Mouse (Mus musculus): ENCODE measurements at regions not wholly inside any gene's neighbourhood (a gene's known extent, or its start where the extent isn't known, plus 50 kb on each side); places are given as distances from the start of the nearest gene placed in this dataset.
"Not testable (repeated sequence)": the region's sequence is repeated elsewhere in the genome, so short reads cannot be mapped to it uniquely, and the experiment has no call there.

GRCm38 (mm10) chr11:31615107-31615811, 56.4 kb downstream of the Bod1 start:
- peak; percentile 43 to 54 for DNase-seq (ENCODE audit: low spot score in 2 of 2)

GRCm38 (mm10) chr11:31614394-31614713, 57.3 kb downstream of the Bod1 start:
- no peak for DNase-seq (ENCODE audit: low spot score in 2 of 2)

GRCm38 (mm10) chr11:31613688-31614393, 57.8 kb downstream of the Bod1 start:
- DNase-seq (ENCODE audit: low spot score in 2 of 2), result no peak

GRCm38 (mm10) chr11:31608458-31608857, 63.2 kb downstream of the Bod1 start:
- no peak for DNase-seq (ENCODE audit: low spot score in 2 of 2)

- DNase-seq (ENCODE audit: low spot score in 2 of 2), result no peak
These were observed 70.2 kb downstream of the Bod1 start for GRCm38 (mm10) chr11:31601499-31601898.

GRCm38 (mm10) chr11:31593604-31594003, 78.1 kb downstream of the Bod1 start:
- DNase-seq (ENCODE audit: low spot score in 2 of 2), result no peak

GRCm38 (mm10) chr11:31592061-31592460, 79.6 kb downstream of the Bod1 start:
- no peak for DNase-seq (ENCODE audit: low spot score in 2 of 2)

GRCm38 (mm10) chr11:31591037-31591554, 80.6 kb downstream of the Bod1 start:
- DNase-seq (ENCODE audit: low spot score in 2 of 2), result no peak

GRCm38 (mm10) chr11:31574941-31575340, 96.7 kb downstream of the Bod1 start:
- DNase-seq (ENCODE audit: low spot score in 2 of 2), result no peak

GRCm38 (mm10) chr11:31564742-31565510, 106.8 kb downstream of the Bod1 start:
- no peak for DNase-seq (ENCODE audit: low spot score in 2 of 2)

GRCm38 (mm10) chr11:31563826-31564741, 107.6 kb downstream of the Bod1 start:
- no peak for DNase-seq (ENCODE audit: low spot score in 2 of 2)

GRCm38 (mm10) chr11:31562954-31563353, 108.7 kb downstream of the Bod1 start:
- DNase-seq (ENCODE audit: low spot score in 2 of 2), result no peak

GRCm38 (mm10) chr11:31560775-31561174, 110.9 kb downstream of the Bod1 start:
- no peak for DNase-seq (ENCODE audit: low spot score in 2 of 2)

GRCm38 (mm10) chr11:31555042-31555441, 116.6 kb downstream of the Bod1 start:
- no peak for DNase-seq (ENCODE audit: low spot score in 2 of 2)

GRCm38 (mm10) chr11:31551614-31552271, 119.9 kb downstream of the Bod1 start:
- no peak for DNase-seq (ENCODE audit: low spot score in 2 of 2)

GRCm38 (mm10) chr11:31550747-31551613, 120.7 kb downstream of the Bod1 start:
- DNase-seq (ENCODE audit: low spot score in 2 of 2), result no peak

GRCm38 (mm10) chr11:31545514-31545913, 126.2 kb downstream of the Bod1 start:
- DNase-seq (ENCODE audit: low spot score in 2 of 2), result not testable (repeated sequence)

- DNase-seq (ENCODE audit: low spot score in 2 of 2), result no peak
These were observed 129.0 kb downstream of the Bod1 start for GRCm38 (mm10) chr11:31542635-31543219.

GRCm38 (mm10) chr11:31541425-31541824, 130.3 kb downstream of the Bod1 start:
- DNase-seq (ENCODE audit: low spot score in 2 of 2), result no peak

Data from right cerebral cortex, postnatal 36 days (tissue).